Mouse (Mus musculus) central nervous system, embryonic 11.5 days (tissue): ENCODE measurements around the gene Gm11541. TPM values are rescaled to one million over a fixed set of nuclear protein-coding genes. Genes with fewer than 3 reads are reported as not detected.

Experiments used
- polyA plus RNA-seq: library from polyadenylated mRNA; depleted of rRNA; stranded (reverse); fragments of >200 nt; gene quantifications from 2 replicates; pipeline ENCODE4 v1.2.3, GENCODE M21; 2012; rRNA removed

Gm11541 gene
- polyA plus RNA-seq = 0.10 TPM in 1 of 2 replicates, not detected in the other

DNA sequence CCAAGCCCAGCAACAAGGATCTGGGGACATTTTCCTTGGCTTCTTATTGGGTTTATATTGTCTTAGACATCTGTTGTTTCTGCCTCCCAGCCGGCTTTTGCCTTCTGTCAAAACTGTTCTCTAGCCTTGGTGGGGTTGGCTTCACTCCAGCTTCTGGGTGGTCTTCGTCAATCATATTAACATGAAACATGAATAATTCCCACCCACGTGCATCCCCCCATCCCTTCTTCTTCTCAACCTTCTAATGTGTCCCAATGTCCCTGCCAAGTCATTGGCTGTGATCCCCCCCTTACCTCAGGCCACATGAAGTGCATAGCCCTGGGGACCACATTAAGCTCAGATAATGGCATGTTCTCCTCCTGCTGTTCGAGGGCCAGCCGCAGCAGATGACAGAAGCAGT, at the start of gene Gm11541:
Gene Gm11541 (minus strand): TSS at position 28 of the 400 bp plus-strand sequence.

DNA sequence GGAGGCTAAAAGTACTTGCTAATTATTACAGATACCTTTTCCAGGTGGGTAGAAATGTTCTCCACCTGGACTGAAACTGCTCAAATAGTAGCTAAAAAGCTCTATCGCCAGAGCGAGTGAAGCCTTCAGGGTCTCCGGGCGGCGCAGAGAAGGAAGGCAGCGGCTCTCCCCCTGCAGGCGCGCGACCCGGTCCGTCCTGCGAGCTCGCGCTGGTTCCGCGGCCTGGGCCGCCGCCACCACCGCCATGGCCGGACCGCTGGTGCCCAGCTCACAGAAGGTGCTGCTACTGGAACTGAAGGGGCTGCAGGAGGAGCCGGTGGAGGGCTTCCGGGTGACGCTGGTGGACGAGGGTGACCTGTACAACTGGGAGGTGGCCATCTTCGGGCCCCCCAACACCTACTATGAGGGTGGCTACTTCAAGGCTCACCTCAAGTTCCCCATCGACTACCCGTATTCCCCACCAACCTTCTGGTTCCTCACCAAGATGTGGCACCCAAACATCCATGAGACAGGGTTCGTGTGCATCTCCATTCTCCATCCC, 37.5 kb upstream of the Gm11541 start, which contains the start of gene Cdc34b:
Gene Cdc34b (plus strand): TSS at position 51 of the 541 bp plus-strand sequence.

DNA sequence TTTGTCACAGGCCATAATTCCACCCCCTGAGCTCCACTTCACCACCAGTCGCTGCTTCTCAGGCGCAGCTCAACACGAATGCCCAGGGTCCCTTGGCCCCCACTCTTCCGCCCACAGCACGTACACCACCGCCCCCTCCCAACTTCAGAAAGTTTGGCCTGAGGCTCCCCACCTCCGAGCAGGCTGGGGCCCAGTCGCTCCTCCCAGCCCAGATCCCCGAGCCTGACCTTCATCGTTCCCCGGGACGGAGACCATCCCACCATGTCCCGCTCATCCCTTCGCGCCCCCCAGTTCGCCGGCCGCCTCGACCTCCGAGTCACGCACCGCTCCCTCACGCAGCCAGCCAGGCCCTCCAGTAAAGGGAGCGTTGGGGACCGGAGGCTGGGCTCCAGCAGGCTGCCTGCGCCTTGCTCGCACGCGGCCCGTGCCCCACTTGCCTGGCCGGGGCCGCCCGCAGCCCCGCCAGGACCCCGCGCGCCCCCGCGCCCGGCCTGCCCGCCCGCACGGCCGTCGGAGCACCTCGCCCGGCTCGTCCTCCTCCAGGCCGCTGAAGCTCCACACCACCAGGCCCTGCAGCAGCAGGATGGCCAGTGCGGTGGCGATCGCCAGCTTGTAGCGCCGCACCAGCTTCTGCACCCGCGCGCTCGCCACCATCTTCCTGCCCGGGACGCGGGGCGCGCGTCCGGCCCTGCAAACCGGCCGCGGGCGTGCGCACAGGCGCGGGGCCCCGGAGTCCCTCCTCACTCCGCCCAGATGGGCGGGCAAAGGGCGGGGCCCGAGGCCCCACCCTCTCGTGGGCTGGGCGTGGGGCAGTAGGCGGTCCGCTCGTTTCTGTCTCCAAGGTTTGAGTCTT, 27.3 kb downstream of the Gm11541 start, which contains the start of gene Xylt2:
Gene Xylt2 (minus strand): TSS at position 762 of the 853 bp plus-strand sequence.

DNA sequence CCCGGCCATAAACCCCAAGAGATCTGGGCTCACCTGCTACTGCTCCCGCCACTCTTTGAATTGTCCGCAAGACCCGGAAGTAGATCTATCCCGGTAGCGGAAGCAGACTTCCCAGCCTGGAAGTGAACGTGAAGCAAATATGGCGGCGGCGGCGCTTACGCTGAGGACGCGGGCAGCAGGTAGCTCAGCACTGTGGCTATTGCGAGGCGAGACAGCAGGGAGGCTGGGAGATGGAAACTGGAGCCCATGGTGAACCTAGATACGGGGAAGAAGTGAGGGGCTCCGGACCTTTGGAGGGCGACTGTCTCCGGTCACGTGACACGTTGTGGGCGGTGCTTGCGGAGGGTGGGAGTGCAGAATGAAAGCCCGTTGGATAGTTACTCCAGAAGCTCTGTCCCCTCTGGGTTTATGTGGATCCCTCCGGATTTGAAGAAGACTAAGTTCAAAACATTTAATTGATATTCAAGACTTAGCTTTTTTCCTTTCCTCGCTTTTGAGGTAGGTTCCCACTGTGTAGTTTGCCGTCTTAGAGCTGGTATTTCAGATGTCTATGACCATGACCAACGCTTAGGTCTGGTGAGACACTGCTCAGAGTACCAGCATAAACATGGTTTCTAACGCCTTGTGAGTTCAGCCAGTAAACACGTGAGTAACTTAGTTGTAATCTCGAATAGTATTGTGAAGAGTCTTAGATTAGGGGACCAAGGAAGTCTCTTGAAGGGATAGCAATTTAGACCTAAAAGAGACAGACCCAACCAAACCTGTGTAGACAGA, 50.4 kb downstream of the Gm11541 start, which contains the start of the genes Mrpl27 and Eme1:
Gene Mrpl27 (plus strand): TSS at position 105 of the 774 bp plus-strand sequence.
Gene Eme1 (minus strand): TSS at position 302 of the 774 bp plus-strand sequence.

Other genes starting within 250 kb of the Gm11541 start
- gene Cacna1g, start 230.3 kb downstream of the Gm11541 start, polyA plus RNA-seq = 128 and 162 TPM in 2 replicates
- gene Spata20, start 218.3 kb downstream of the Gm11541 start, polyA plus RNA-seq = 0.20 TPM in 2 replicates
- 1.0 and 2.1 TPM in 2 replicates for gene Epn3, start 204.5 kb downstream of the Gm11541 start, polyA plus RNA-seq
- gene Mycbpap, start 182.8 kb downstream of the Gm11541 start, polyA plus RNA-seq = 2.9 and 5.7 TPM in 2 replicates
- 7.7 and 8.3 TPM in 2 replicates for gene Rsad1, start 155.2 kb downstream of the Gm11541 start, polyA plus RNA-seq
- 0.10 and 0.55 TPM in 2 replicates for gene Chad, start 139.5 kb downstream of the Gm11541 start, polyA plus RNA-seq
- 13.9 and 20.7 TPM in 2 replicates for gene Acsf2, start 102.6 kb downstream of the Gm11541 start, polyA plus RNA-seq
- gene Lrrc59, start 74.7 kb downstream of the Gm11541 start, polyA plus RNA-seq = 126 and 129 TPM in 2 replicates
- gene Mrpl27, start 50.7 kb downstream of the Gm11541 start, polyA plus RNA-seq = 96.5 and 117 TPM in 2 replicates
- gene Eme1, start 50.5 kb downstream of the Gm11541 start, polyA plus RNA-seq = 42.1 and 54.0 TPM in 2 replicates
- gene Xylt2, start 27.0 kb downstream of the Gm11541 start, polyA plus RNA-seq = 26.9 and 27.8 TPM in 2 replicates
- 0.05 and 0.16 TPM in 2 replicates for gene Cdc34b, start 37.3 kb upstream of the Gm11541 start, polyA plus RNA-seq
- not detected in 2 replicates for gene Tmem92, start 78.2 kb upstream of the Gm11541 start, polyA plus RNA-seq
- gene Col1a1, start 231.7 kb upstream of the Gm11541 start, polyA plus RNA-seq = 110 and 166 TPM in 2 replicates